Mouse (Mus musculus) heart, embryonic 13.5 days (tissue): ENCODE measurements around the gene Diexf. TPM values are rescaled to one million over a fixed set of nuclear protein-coding genes. Genes with fewer than 3 reads are reported as not detected.

ENCODE experiments used
- ATAC-seq: fragments of 200-750 bp; cut with Nextera tagmentation; 2 replicates; pipeline ENCODE4 v1.8.0; 2017; ENCODE audit warnings: moderate TSS enrichment; ENCODE audit not compliant: insufficient number of reproducible peaks, low FRiP score, low TSS enrichment; ENCODE audit errors: extremely low read depth
- H3K27ac ChIP-seq: fragments of 300-500 bp; sonication (generic); replicated peaks from 2 replicates; pipeline ENCODE4 v1.5.1; 2015; ENCODE audit warnings: moderate library complexity, mild to moderate bottlenecking, inconsistent platforms
- H3K27me3 ChIP-seq: fragments of 300-500 bp; sonication (generic); replicated peaks from 2 replicates; pipeline ENCODE4 v1.6.1; 2015; ENCODE audit warnings: mild to moderate bottlenecking, inconsistent platforms
- H3K36me3 ChIP-seq: fragments of 300-500 bp; sonication (generic); 2 replicates; pipeline ENCODE4 v1.6.1; 2015; ENCODE audit warnings: mild to moderate bottlenecking, inconsistent platforms
- H3K4me1 ChIP-seq: fragments of 300-500 bp; sonication (generic); 2 replicates; pipeline ENCODE4 v1.6.1; 2015; ENCODE audit warnings: inconsistent platforms
- H3K4me2 ChIP-seq: fragments of 300-500 bp; sonication (generic); 2 replicates; pipeline ENCODE4 v1.6.1; 2015; ENCODE audit warnings: inconsistent platforms, mild to moderate bottlenecking, moderate library complexity
- H3K4me3 ChIP-seq: fragments of 300-500 bp; sonication (generic); 2 replicates; pipeline ENCODE4 v1.5.1; 2015; ENCODE audit warnings: moderate library complexity, mild to moderate bottlenecking, inconsistent platforms
- H3K9ac ChIP-seq: fragments of 300-500 bp; sonication (generic); 2 replicates; pipeline ENCODE4 v1.6.1; 2015; ENCODE audit warnings: inconsistent platforms, mild to moderate bottlenecking, moderate library complexity
- H3K9me3 ChIP-seq: fragments of 300-500 bp; sonication (generic); 2 replicates; pipeline ENCODE4 v1.6.1; 2016; ENCODE audit warnings: inconsistent platforms
- WGBS: fragments of 180-500 bp; shearing (Covaris S2); methylation state at CpG from one replicate; pipeline ENCODE4 v1.1.7; 2015; ENCODE audit warnings: mixed read lengths; 5-methylcytosine and 5-hydroxymethylcytosine counted together
- polyA plus RNA-seq: library from polyadenylated mRNA; unstranded; fragments of >200 nt; fragmentation: Nextera tagmentation; extraction: Ambion mirVana; gene quantifications from 2 replicates; pipeline ENCODE4 v1.2.1, GENCODE M21; 2015

Diexf gene
- polyA plus RNA-seq, 1 experiment from 2014 or later, result 5.7 TPM

DNA sequence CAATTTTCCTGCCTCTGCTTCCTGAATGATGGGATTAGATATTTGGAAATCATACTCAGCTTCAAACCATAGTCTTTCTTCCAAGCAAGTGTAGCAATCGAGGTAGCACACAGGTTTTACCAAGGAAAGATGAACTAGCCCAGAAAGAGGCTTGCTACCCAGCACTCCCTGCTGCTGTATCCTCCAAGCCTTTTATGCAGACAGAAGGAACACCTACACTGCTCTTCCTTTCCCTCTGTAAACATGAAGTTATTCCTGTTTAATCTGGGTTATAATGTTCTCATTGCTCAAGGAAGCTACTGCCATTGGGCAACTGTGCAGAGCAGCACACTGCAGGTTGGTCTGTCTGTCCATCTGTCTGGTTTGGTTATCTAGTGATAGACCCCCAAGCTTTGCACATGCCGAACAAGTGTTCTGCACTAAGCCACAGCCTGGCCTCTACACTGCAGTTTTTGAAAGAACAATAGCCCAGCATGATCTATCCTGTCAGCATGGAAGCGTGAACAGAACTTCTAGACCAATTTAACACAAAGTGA is 87.2 kb downstream of the Diexf start:
- Histone ChIP-seq H3K4me2 (no peak overlapping the region), H3K4me3 (no peak overlapping the region), H3K36me3 (no peaks in the 10 kb centered on the region), H3K9ac (no peak overlapping the region), H3K4me1 (no peaks in the 10 kb centered on the region), H3K27ac (no peak overlapping the region), H3K9me3 (no peaks in the 10 kb centered on the region), H3K27me3 (peaks cover 4% of the 10 kb centered on the region; the same call in 1 of the 2 replicates)
- 59% methylated on average over 3 of the region's 3 CpGs for WGBS
- no peak for ATAC-seq

Other genes with a start within 250 kb of the Diexf start
- gene Syt14, start 94.5 kb downstream of the Diexf start, polyA plus RNA-seq, result 0.78 and 0.79 TPM in 2 replicates
- gene Irf6, start 22.8 kb upstream of the Diexf start, polyA plus RNA-seq, result 5.9 and 6.2 TPM in 2 replicates
- 11.1 and 12.8 TPM in 2 replicates for gene A130010J15Rik, start 37.8 kb upstream of the Diexf start, polyA plus RNA-seq
- gene Traf3ip3, start 71.4 kb upstream of the Diexf start, polyA plus RNA-seq, result 1.3 and 1.4 TPM in 2 replicates
- gene Lamb3, start 77.4 kb upstream of the Diexf start, polyA plus RNA-seq, result 2.3 and 2.5 TPM in 2 replicates
- 1.3 and 1.9 TPM in 2 replicates for gene Hsd11b1, start 133.8 kb upstream of the Diexf start, polyA plus RNA-seq
- gene G0s2, start 142.9 kb upstream of the Diexf start, polyA plus RNA-seq, result 50.8 and 60.1 TPM in 2 replicates
- gene Camk1g, start 240.0 kb upstream of the Diexf start, polyA plus RNA-seq, result 7.5 and 8.3 TPM in 2 replicates